Mouse (Mus musculus) gastrocnemius, adult 2 months (tissue): ENCODE results near the gene Ormdl3. TPM values are rescaled to one million over a fixed set of nuclear protein-coding genes. Genes with fewer than 3 reads are reported as not detected.
"Not testable (repeated sequence)": the region's sequence is repeated elsewhere in the genome, so short reads cannot be mapped to it uniquely, and the experiment has no call there.

ENCODE experiments used
- DNase-seq: peaks from one replicate; pipeline ENCODE4 v3.0.0; 2022
- H3K27ac ChIP-seq: fragments of 200-600 bp; 2 replicates; pipeline ENCODE4 v1.8.1; 2022; ENCODE audit warnings: mild to moderate bottlenecking
- H3K4me3 ChIP-seq: fragments of 200-600 bp; 2 replicates; pipeline ENCODE4 v1.8.1; 2022; ENCODE audit warnings: mild to moderate bottlenecking, moderate library complexity
- CTCF ChIP-seq: fragments of 200-600 bp; IDR thresholded peaks from 2 replicates; pipeline ENCODE4 v1.8.1; 2022; ENCODE audit warnings: antibody characterized with exemption, mild to moderate bottlenecking, moderate library complexity
- intact Hi-C: fragments of 180-260 bp; cut with DNase I; formaldehyde crosslinking; loops from one replicate; pipeline ENCODE4 v1.15.1; 2025
- long read RNA-seq, 2 experiments: library from polyadenylated mRNA; stranded (forward); transcript quantifications; one replicate each; pipeline ENCODE4 v2.0.0; 2021
- total RNA-seq, 2 experiments: library from RNA; stranded (reverse); gene quantifications; 2 replicates each; pipeline ENCODE4 v1.2.3; 2021

Gene Ormdl3
- total RNA-seq, result 10 to 100 TPM; 24.5 to 25.7 TPM
- long read RNA-seq, experiment 1, transcript Ormdl3-201 (4 exons, 2,184 nt), result major isoform, 12 of 14 reads
- long read RNA-seq, experiment 1, partial matches to known transcripts, result 2 of 14 reads
- long read RNA-seq, experiment 1, other reads (novel, unspliced or antisense), result 0 of 14 reads
- long read RNA-seq, experiment 2, transcript Ormdl3-201 (4 exons, 2,184 nt), result major isoform, 13 of 19 reads
- long read RNA-seq, experiment 2, partial matches to known transcripts, result 1 of 19 reads
- long read RNA-seq, experiment 2, other reads (novel, unspliced or antisense), result 5 of 19 reads

- peak within 1 kb of the TSS; percentile 82 for H3K4me3 ChIP-seq
- intact Hi-C loops, result loop anchor here (5.0 kb wide), 1 partner anchor 35 kb away; the partner anchor contains the start of gene Zpbp2
- H3K27ac ChIP-seq, result peak within 1 kb of the TSS; percentile 94
- TF ChIP-seq CTCF, result no peak
- peak; percentile 99 for DNase-seq
Measured at GRCm38 (mm10) chr11:98586892-98587563, at the start of gene Ormdl3. Gene Ormdl3 (minus strand): TSS chr11:98587368.

DNA sequence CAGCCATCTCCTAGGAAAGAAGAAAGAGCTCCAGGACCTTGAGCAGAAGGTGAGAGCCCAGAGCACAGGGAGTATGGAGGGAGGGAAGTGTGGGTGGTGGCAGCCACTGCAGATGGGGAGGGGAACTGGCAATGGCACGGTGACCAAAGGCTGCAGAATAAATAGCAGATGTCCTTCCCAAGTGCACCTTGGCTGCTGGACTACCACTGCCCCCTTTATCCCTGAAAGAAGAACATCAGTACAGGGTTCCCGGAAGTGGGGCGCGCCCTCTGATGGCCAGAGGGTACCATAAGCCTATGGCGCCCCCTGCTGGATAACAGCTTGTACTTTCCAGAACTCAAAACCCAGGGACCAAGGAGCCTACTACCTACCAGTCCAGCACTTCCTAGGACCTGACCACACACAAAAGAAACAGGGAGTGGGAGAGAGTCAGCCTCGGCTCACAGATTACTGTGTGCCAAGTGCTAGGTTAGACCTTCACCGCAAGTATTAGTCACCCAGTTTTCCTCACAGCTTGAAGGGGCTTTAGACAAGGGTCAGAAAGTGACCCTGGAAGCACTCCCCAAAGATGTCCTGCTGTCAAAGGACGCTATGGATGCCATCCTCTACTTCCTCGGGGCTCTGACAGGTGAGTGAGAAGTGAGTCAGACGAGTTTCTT is 48.3 kb upstream of the Ormdl3 start:
- peak; percentile 24 for DNase-seq
- H3K27ac ChIP-seq, H3K4me3 ChIP-seq, intact Hi-C loops: not testable (repeated sequence)
- TF ChIP-seq CTCF, result peak; percentile 34; the same call in 1 of the 2 replicates

- Histone ChIP-seq H3K27ac (no peak overlapping the region), H3K4me3 (no peak overlapping the region)
- TF ChIP-seq CTCF, result no peak
- intact Hi-C loops, result no loop called here
- DNase-seq, result no peak
Measured at GRCm38 (mm10) chr11:98630646-98631045, 43.5 kb upstream of the Ormdl3 start.

GRCm38 (mm10) chr11:98628706-98629105 is 41.5 kb upstream of the Ormdl3 start:
- intact Hi-C loops, result no loop called here
- H3K27ac ChIP-seq, result no peak overlapping the region
- DNase-seq, result no peak
- no peak overlapping the region for H3K4me3 ChIP-seq
- no peak for TF ChIP-seq CTCF

DNA sequence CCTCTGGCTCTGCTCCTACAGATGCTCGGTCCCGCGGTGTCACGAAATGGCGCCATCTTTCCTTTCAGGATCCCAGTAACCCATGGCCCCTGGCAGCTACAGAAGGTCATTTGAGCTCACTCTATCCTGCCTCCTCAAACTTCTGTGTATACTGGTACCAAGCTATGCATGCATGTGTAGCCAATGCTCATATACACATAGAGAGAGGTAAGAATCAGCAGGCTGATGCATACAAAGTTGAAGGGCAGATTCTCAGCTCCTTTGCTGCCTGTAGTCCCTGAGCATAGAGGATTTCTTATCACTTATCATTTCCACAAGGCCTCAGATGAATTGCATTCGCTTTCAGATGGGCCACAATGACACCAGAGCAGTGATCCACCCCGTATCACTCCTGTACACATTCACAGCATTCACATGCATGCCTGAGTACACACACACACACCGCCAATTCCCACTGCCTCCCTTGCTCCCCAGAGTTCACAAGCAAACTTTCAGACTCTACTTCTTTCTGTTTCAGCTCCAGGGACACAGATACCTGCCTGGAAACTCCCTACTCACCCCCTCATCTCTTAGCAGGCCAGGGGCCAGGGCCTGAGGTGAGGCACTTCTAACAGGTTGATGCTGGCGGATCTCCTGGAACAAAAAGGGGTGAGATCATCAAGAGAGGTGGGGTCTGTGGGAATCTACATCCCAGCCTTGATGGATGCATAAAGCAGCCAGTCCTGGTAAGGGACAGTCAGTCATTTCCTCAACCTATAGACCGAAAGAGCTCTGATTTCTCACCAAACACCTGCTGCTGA is 38.6 kb upstream of the Ormdl3 start, which contains the start of the genes Gm12355 and Gsdma3:
TSS of gene Gm12355 (minus strand) at position 51 of the 800 bp plus-strand sequence.
TSS of gene Gsdma3 (plus strand) at position 750 of the 800 bp plus-strand sequence.
- Histone ChIP-seq H3K4me3 (no peak within 1 kb of the TSS), H3K27ac (no peak within 1 kb of the TSS)
- no peak for TF ChIP-seq CTCF
- intact Hi-C loops, result no loop called here
- no peak for DNase-seq

GRCm38 (mm10) chr11:98624381-98624780 is 37.2 kb upstream of the Ormdl3 start:
- intact Hi-C loops, H3K4me3 ChIP-seq, H3K27ac ChIP-seq, DNase-seq: not testable (repeated sequence)

DNA sequence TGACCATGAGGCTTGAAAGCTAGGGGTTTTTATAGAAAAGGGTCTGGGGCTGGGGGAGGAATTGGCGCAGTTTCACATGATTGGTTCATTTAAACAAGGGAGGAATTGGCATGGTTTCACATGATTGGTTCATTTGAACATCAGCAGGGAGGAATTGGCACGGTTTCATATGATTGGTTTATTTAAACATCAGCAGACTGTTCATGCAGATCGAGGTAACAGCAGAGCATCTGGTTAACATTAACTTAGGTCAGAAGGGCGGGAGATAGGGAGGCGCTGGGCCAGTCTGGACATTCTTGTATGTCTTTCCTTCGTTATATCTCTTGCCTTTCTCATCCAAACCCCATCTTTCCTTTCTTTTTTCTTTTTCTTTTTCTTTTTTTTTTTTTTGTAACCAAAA is 36.8 kb upstream of the Ormdl3 start:
- DNase-seq, H3K4me3 ChIP-seq, intact Hi-C loops, H3K27ac ChIP-seq: not testable (repeated sequence)

- Histone ChIP-seq H3K4me3 (no peak overlapping the region), H3K27ac (no peak overlapping the region)
- DNase-seq, result no peak
- intact Hi-C loops, result no loop called here
- no peak for TF ChIP-seq CTCF
Measured at GRCm38 (mm10) chr11:98620791-98621190, 33.6 kb upstream of the Ormdl3 start.

- DNase-seq, result no peak
- intact Hi-C loops, result loop anchor here (1.0 kb wide), 1 partner anchor 31 kb away; no protein-coding TSS in a partner anchor
- Histone ChIP-seq H3K4me3 (no peak overlapping the region), H3K27ac (no peak overlapping the region)
- TF ChIP-seq CTCF, result peak; percentile 87
Measured at GRCm38 (mm10) chr11:98606763-98607162, 19.6 kb upstream of the Ormdl3 start.

- not testable (repeated sequence) for H3K4me3 ChIP-seq, DNase-seq, H3K27ac ChIP-seq
- intact Hi-C loops, result loop anchor here (2.0 kb wide), 1 partner anchor 54 kb away; no protein-coding TSS in a partner anchor
Measured at GRCm38 (mm10) chr11:98604911-98605310, 17.7 kb upstream of the Ormdl3 start.

DNA sequence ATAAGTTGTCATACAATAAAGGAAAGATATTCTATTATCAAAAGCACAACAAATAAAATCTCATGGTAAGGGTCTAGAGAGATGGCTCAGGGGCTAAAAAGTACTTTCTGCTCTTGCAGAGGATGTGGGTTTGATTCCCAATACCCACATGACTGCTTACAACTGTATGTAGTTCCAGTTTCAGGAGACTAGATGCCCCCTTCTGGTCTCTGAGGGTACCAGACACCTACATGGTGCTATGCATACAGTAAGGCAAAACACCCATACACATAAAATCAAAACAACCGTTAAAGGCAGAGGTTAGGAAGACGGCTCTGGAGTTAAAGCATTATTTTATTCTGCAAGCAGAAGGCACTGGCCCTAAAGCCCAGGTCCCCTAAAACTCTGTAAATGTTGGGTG is 16.8 kb upstream of the Ormdl3 start:
- Histone ChIP-seq H3K27ac (no peak overlapping the region), H3K4me3 (no peak overlapping the region)
- no peak for DNase-seq
- TF ChIP-seq CTCF, result no peak
- intact Hi-C loops, result loop anchor here (2.0 kb wide), 1 partner anchor 55 kb away; no protein-coding TSS in a partner anchor

DNA sequence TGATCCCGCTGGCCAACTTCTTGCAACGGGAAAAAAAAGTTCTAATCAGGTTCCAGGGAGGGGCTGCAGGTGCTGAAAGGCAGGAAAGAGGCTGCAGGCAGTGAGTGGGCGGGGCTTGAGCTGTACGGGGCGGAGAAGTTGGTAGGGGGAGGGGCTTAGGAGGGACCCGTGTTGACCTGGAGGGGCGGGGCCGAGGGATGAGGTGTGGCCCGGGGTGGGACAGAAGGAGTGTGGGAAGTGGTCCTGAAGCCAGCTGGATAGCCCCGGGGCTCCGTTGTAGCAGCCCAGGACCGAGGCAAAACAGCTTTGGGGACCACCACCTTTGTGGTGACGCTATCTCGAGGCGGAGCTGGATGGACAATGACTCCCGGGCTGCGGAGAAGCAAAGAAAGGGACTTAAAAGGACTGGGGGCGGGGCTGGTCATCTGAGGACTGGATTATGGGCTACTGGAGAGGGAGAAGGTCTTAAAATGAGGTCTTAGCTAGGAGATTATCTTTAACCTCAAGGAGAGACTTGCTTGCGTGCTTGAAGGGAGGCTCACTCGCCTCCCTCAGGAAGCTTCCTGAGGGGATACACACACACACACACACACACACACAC is 15.0 kb upstream of the Ormdl3 start:
- no peak for TF ChIP-seq CTCF
- peak overlapping the region; percentile 21; the same call in 1 of the 2 replicates for H3K4me3 ChIP-seq
- no peak for DNase-seq
- intact Hi-C loops, result no loop called here
- no peak overlapping the region for H3K27ac ChIP-seq
